Mouse (Mus musculus) ES-Bruce4 (cell line): Measurements from ENCODE around the gene Ptprd. TPM values are rescaled to one million over a fixed set of nuclear protein-coding genes. Genes with fewer than 3 reads are reported as not detected.

ENCODE experiments used
- H3K27ac ChIP-seq: 2 replicates; pipeline ENCODE4 v1.5.1; 2012; ENCODE audit warnings: low read length, inconsistent platforms; ENCODE audit not compliant: insufficient read depth
- H3K27me3 ChIP-seq: 2 replicates; pipeline ENCODE4 v1.6.1; 2012; ENCODE audit warnings: mild to moderate bottlenecking, low read length, inconsistent platforms; ENCODE audit not compliant: control insufficient read depth, poor library complexity, insufficient read depth, severe bottlenecking
- H3K36me3 ChIP-seq: 2 replicates; pipeline ENCODE4 v1.6.1; 2012; ENCODE audit warnings: inconsistent platforms, mild to moderate bottlenecking, low read length, moderate library complexity; ENCODE audit not compliant: control insufficient read depth, poor library complexity, insufficient read depth, severe bottlenecking
- H3K4me1 ChIP-seq: one replicate; pipeline ENCODE4 v1.8.1; 2011; ENCODE audit warnings: low read length; ENCODE audit not compliant: control insufficient read depth, insufficient read depth
- H3K4me3 ChIP-seq: 2 replicates; pipeline ENCODE4 v1.5.1; 2011; ENCODE audit warnings: low read depth, mild to moderate bottlenecking, low read length
- H3K9ac ChIP-seq: 2 replicates; pipeline ENCODE4 v1.6.1; 2012; ENCODE audit warnings: low read depth, mild to moderate bottlenecking, inconsistent platforms; ENCODE audit not compliant: poor library complexity, severe bottlenecking
- H3K9me3 ChIP-seq: replicated peaks from 2 replicates; pipeline ENCODE4 v1.6.1; 2012; ENCODE audit warnings: mild to moderate bottlenecking, low read length, inconsistent platforms; ENCODE audit not compliant: control insufficient read depth, poor library complexity, insufficient read depth, severe bottlenecking
- CTCF ChIP-seq: IDR thresholded peaks from one replicate; pipeline ENCODE4 v1.8.1; 2011; ENCODE audit warnings: low read depth, low read length
- EP300 ChIP-seq: IDR thresholded peaks from 2 replicates; pipeline ENCODE4 v1.6.1; 2011; ENCODE audit warnings: low read depth, low read length; ENCODE audit not compliant: insufficient read depth
- POLR2A ChIP-seq: IDR thresholded peaks from one replicate; pipeline ENCODE4 v1.8.1; 2011; ENCODE audit warnings: low read length; ENCODE audit not compliant: insufficient read depth
- polyA plus RNA-seq: library from polyadenylated mRNA; stranded (reverse); fragments of >200 nt; gene quantifications from 2 replicates; pipeline ENCODE4 v1.2.4, GENCODE M21; 2011; ENCODE audit warnings: low read depth; ENCODE audit not compliant: missing spikeins, insufficient read depth, insufficient read length

Gene Ptprd
- polyA plus RNA-seq, 1 experiment: 2.8 TPM

- Histone ChIP-seq H3K4me3 (peak overlapping the region; percentile 69), H3K4me1 (no peaks in the 10 kb centered on the region), H3K9me3 (no peaks in the 10 kb centered on the region), H3K9ac (peak overlapping the region; percentile 88), H3K27me3 (peaks cover 8% of the 10 kb centered on the region), H3K36me3 (no peaks in the 10 kb centered on the region), H3K27ac (no peak overlapping the region)
- TF ChIP-seq CTCF (no peak), POLR2A (no peak), EP300 (no peak)
Measured at GRCm38 (mm10) chr4:76448678-76449465, 1762.9 kb downstream of the Ptprd start.

GRCm38 (mm10) chr4:76447396-76447795, 1764.4 kb downstream of the Ptprd start:
- H3K27ac ChIP-seq: no peak overlapping the region
- H3K4me1 ChIP-seq: no peaks in the 10 kb centered on the region
- H3K36me3 ChIP-seq: no peaks in the 10 kb centered on the region
- H3K27me3 ChIP-seq: peaks cover 8% of the 10 kb centered on the region
- TF ChIP-seq EP300 (no peak), POLR2A (no peak), CTCF (no peak)
- no peaks in the 10 kb centered on the region for H3K9me3 ChIP-seq
- no peak overlapping the region for H3K4me3 ChIP-seq
- H3K9ac ChIP-seq: no peak overlapping the region

GRCm38 (mm10) chr4:76444778-76445177, 1767.0 kb downstream of the Ptprd start:
- no peak overlapping the region for H3K27ac ChIP-seq
- H3K27me3 ChIP-seq: peaks cover 8% of the 10 kb centered on the region
- no peaks in the 10 kb centered on the region for H3K4me1 ChIP-seq
- H3K4me3 ChIP-seq: no peak overlapping the region
- H3K9ac ChIP-seq: no peak overlapping the region
- no peaks in the 10 kb centered on the region for H3K36me3 ChIP-seq
- no peak for TF ChIP-seq CTCF
- TF ChIP-seq POLR2A: no peak
- TF ChIP-seq EP300: no peak
- H3K9me3 ChIP-seq: no peaks in the 10 kb centered on the region

GRCm38 (mm10) chr4:76443553-76443952, 1768.2 kb downstream of the Ptprd start:
- no peaks in the 10 kb centered on the region for H3K9me3 ChIP-seq
- peaks cover 3% of the 10 kb centered on the region for H3K27me3 ChIP-seq
- H3K36me3 ChIP-seq: no peaks in the 10 kb centered on the region
- H3K4me1 ChIP-seq: no peaks in the 10 kb centered on the region
- no peak overlapping the region for H3K27ac ChIP-seq
- no peak overlapping the region for H3K9ac ChIP-seq
- H3K4me3 ChIP-seq: no peak overlapping the region
- no peak for TF ChIP-seq POLR2A
- TF ChIP-seq CTCF: no peak
- no peak for TF ChIP-seq EP300

GRCm38 (mm10) chr4:76440791-76441364, 1770.9 kb downstream of the Ptprd start:
- H3K9ac ChIP-seq: no peak overlapping the region
- no peak for TF ChIP-seq EP300
- no peak for TF ChIP-seq POLR2A
- TF ChIP-seq CTCF: no peak
- no peak overlapping the region for H3K27ac ChIP-seq
- no peaks in the 10 kb centered on the region for H3K4me1 ChIP-seq
- H3K27me3 ChIP-seq: no peaks in the 10 kb centered on the region
- H3K9me3 ChIP-seq: no peaks in the 10 kb centered on the region
- no peaks in the 10 kb centered on the region for H3K36me3 ChIP-seq
- no peak overlapping the region for H3K4me3 ChIP-seq

- no peak for TF ChIP-seq EP300
- TF ChIP-seq POLR2A: no peak
- no peak for TF ChIP-seq CTCF
- no peak overlapping the region for H3K9ac ChIP-seq
- no peaks in the 10 kb centered on the region for H3K4me1 ChIP-seq
Measured at GRCm38 (mm10) chr4:76438496-76439079, 1773.2 kb downstream of the Ptprd start.

More at GRCm38 (mm10) chr4:76438496-76439079, 1773.2 kb downstream of the Ptprd start:
- Histone ChIP-seq H3K4me3 (no peak overlapping the region), H3K27ac (no peak overlapping the region), H3K27me3 (no peaks in the 10 kb centered on the region), H3K36me3 (no peaks in the 10 kb centered on the region), H3K9me3 (no peaks in the 10 kb centered on the region)
